Mouse (Mus musculus): ENCODE data around the gene Mob1a.

DNA sequence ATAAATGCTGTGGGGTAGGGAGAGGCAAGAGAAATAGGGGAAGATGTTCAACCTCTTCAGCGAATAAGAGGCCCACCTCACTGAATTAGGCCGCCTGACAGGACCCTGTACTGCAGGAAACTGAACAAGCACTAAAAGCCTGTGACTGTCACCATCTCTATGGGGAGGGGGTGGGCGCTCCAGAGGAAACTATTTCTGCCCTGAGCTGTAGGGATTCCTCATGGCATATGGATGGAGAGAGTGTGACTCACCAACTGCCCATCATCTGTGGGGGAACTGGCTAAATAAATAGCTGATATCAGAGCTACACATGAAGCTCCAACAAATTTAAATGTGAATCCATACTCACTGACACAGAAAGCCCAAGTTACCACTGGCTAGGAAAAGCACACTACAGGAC lies 45.5 kb downstream of the Mob1a start:
- TF ChIP-seq CTCF (IDR thresholded peaks at IDR 0.05; ENCODE audit: extremely low read depth, insufficient read depth, insufficient read length, insufficient replicate concordance) = no peak
- TF ChIP-seq POLR2A (IDR thresholded peaks at IDR 0.05; ENCODE audit: low read depth, low read length) = no peak
